Mouse (Mus musculus): Measurements from ENCODE around the gene Chid1. TPM values are rescaled to one million over a fixed set of nuclear protein-coding genes. Genes with fewer than 3 reads are reported as not detected.

Gene Chid1
- polyA plus RNA-seq, 1 experiment: not detected

GRCm38 (mm10) chr7:141575481-141575880, 35.8 kb upstream of the Chid1 start:
- H3K4me1 ChIP-seq (ENCODE audit: control insufficient read depth, insufficient read depth, low read length): peaks cover 11% of the 10 kb centered on the region
- TF ChIP-seq POLR2A (IDR thresholded peaks at IDR 0.05; ENCODE audit: insufficient read depth, low read depth, low read length) (no peak), CTCF (IDR thresholded peaks at IDR 0.05; ENCODE audit: insufficient read depth, low read depth, low read length) (no peak)
- H3K4me3 ChIP-seq (ENCODE audit: insufficient read depth, low read depth, low read length): no peak overlapping the region
- 89% methylated on average over 3 of the region's 3 CpGs for WGBS
- no peak overlapping the region for H3K27ac ChIP-seq (ENCODE audit: insufficient read depth, low read depth, low read length)

GRCm38 (mm10) chr7:141574041-141574440, 34.4 kb upstream of the Chid1 start:
- H3K4me1 ChIP-seq (ENCODE audit: control insufficient read depth, insufficient read depth, low read length): peaks cover 11% of the 10 kb centered on the region
- 58% methylated on average over 3 of the region's 3 CpGs for WGBS

GRCm38 (mm10) chr7:141570625-141571295, 31.1 kb upstream of the Chid1 start:
- 32% methylated on average over 4 of the region's 4 CpGs for WGBS
- H3K4me1 ChIP-seq (ENCODE audit: control insufficient read depth, insufficient read depth, low read length): peaks cover 15% of the 10 kb centered on the region
- no peak overlapping the region for H3K4me3 ChIP-seq (ENCODE audit: insufficient read depth, low read depth, low read length)
- no peak overlapping the region for H3K27ac ChIP-seq (ENCODE audit: insufficient read depth, low read depth, low read length)
- no peak for TF ChIP-seq CTCF (IDR thresholded peaks at IDR 0.05; ENCODE audit: insufficient read depth, low read depth, low read length)
- TF ChIP-seq POLR2A (IDR thresholded peaks at IDR 0.05; ENCODE audit: insufficient read depth, low read depth, low read length): no peak

More at GRCm38 (mm10) chr7:141574041-141574440, 34.4 kb upstream of the Chid1 start:
- H3K4me3 ChIP-seq (ENCODE audit: insufficient read depth, low read depth, low read length): no peak overlapping the region
- no peak for TF ChIP-seq POLR2A (IDR thresholded peaks at IDR 0.05; ENCODE audit: insufficient read depth, low read depth, low read length)
- no peak overlapping the region for H3K27ac ChIP-seq (ENCODE audit: insufficient read depth, low read depth, low read length)

GRCm38 (mm10) chr7:141569916-141570315, 30.3 kb upstream of the Chid1 start:
- Histone ChIP-seq H3K4me1 (ENCODE audit: control insufficient read depth, insufficient read depth, low read length) (peaks cover 15% of the 10 kb centered on the region), H3K4me3 (ENCODE audit: insufficient read depth, low read depth, low read length) (no peak overlapping the region), H3K27ac (ENCODE audit: insufficient read depth, low read depth, low read length) (no peak overlapping the region)
- TF ChIP-seq POLR2A (IDR thresholded peaks at IDR 0.05; ENCODE audit: insufficient read depth, low read depth, low read length) (no peak), CTCF (IDR thresholded peaks at IDR 0.05; ENCODE audit: insufficient read depth, low read depth, low read length) (no peak)
- WGBS: 89% methylated on average over 3 of the region's 3 CpGs

GRCm38 (mm10) chr7:141569283-141569803, 29.7 kb upstream of the Chid1 start:
- Histone ChIP-seq H3K27ac (ENCODE audit: insufficient read depth, low read depth, low read length) (no peak overlapping the region), H3K4me1 (ENCODE audit: control insufficient read depth, insufficient read depth, low read length) (peaks cover 21% of the 10 kb centered on the region), H3K4me3 (ENCODE audit: insufficient read depth, low read depth, low read length) (no peak overlapping the region)
- no peak for TF ChIP-seq POLR2A (IDR thresholded peaks at IDR 0.05; ENCODE audit: insufficient read depth, low read depth, low read length)
- no peak for TF ChIP-seq CTCF (IDR thresholded peaks at IDR 0.05; ENCODE audit: insufficient read depth, low read depth, low read length)
- WGBS: 86% methylated on average over 9 of the region's 9 CpGs

GRCm38 (mm10) chr7:141566587-141566986, 26.9 kb upstream of the Chid1 start:
- 30% methylated on average over 7 of the region's 7 CpGs for WGBS
- no peak for TF ChIP-seq POLR2A (IDR thresholded peaks at IDR 0.05; ENCODE audit: insufficient read depth, low read depth, low read length)
- no peak for TF ChIP-seq CTCF (IDR thresholded peaks at IDR 0.05; ENCODE audit: insufficient read depth, low read depth, low read length)
- no peak overlapping the region for H3K4me3 ChIP-seq (ENCODE audit: insufficient read depth, low read depth, low read length)
- H3K4me1 ChIP-seq (ENCODE audit: control insufficient read depth, insufficient read depth, low read length): peaks cover 18% of the 10 kb centered on the region
- H3K27ac ChIP-seq (ENCODE audit: insufficient read depth, low read depth, low read length): peak overlapping the region; percentile 50

- H3K4me3 ChIP-seq (ENCODE audit: insufficient read depth, low read depth, low read length): peak overlapping the region; percentile 22
- TF ChIP-seq POLR2A (IDR thresholded peaks at IDR 0.05; ENCODE audit: insufficient read depth, low read depth, low read length) (no peak), CTCF (IDR thresholded peaks at IDR 0.05; ENCODE audit: insufficient read depth, low read depth, low read length) (no peak)
- H3K4me1 ChIP-seq (ENCODE audit: control insufficient read depth, insufficient read depth, low read length): peaks cover 21% of the 10 kb centered on the region
- 21% methylated on average over 7 of the region's 7 CpGs for WGBS
- peak overlapping the region; percentile 80 for H3K27ac ChIP-seq (ENCODE audit: insufficient read depth, low read depth, low read length)
Measured at GRCm38 (mm10) chr7:141564561-141564960, 24.9 kb upstream of the Chid1 start.

GRCm38 (mm10) chr7:141562852-141563427, 23.3 kb upstream of the Chid1 start:
- no peak for TF ChIP-seq CTCF (IDR thresholded peaks at IDR 0.05; ENCODE audit: insufficient read depth, low read depth, low read length)
- no peak for TF ChIP-seq POLR2A (IDR thresholded peaks at IDR 0.05; ENCODE audit: insufficient read depth, low read depth, low read length)
- under 1% methylated on average over 21 of the region's 21 CpGs for WGBS
- Histone ChIP-seq H3K4me1 (ENCODE audit: control insufficient read depth, insufficient read depth, low read length) (peaks cover 17% of the 10 kb centered on the region), H3K4me3 (ENCODE audit: insufficient read depth, low read depth, low read length) (peak overlapping the region; percentile 88), H3K27ac (ENCODE audit: insufficient read depth, low read depth, low read length) (peak overlapping the region; percentile 68)

- under 1% methylated on average over 33 of the region's 33 CpGs for WGBS
- TF ChIP-seq CTCF (IDR thresholded peaks at IDR 0.05; ENCODE audit: insufficient read depth, low read depth, low read length) (no peak), POLR2A (IDR thresholded peaks at IDR 0.05; ENCODE audit: insufficient read depth, low read depth, low read length) (no peak)
- H3K4me3 ChIP-seq (ENCODE audit: insufficient read depth, low read depth, low read length): peak overlapping the region; percentile 88
- peaks cover 16% of the 10 kb centered on the region for H3K4me1 ChIP-seq (ENCODE audit: control insufficient read depth, insufficient read depth, low read length)
- peak overlapping the region; percentile 68 for H3K27ac ChIP-seq (ENCODE audit: insufficient read depth, low read depth, low read length)
Measured at GRCm38 (mm10) chr7:141562421-141562851, 22.8 kb upstream of the Chid1 start.
